Mouse (Mus musculus): ENCODE data around the gene Mcrip2.

- TF ChIP-seq POLR2A (IDR thresholded peaks at IDR 0.05; ENCODE audit: borderline replicate concordance, control insufficient read depth, low read depth, low read length) (no peak), CTCF (IDR thresholded peaks at IDR 0.05; ENCODE audit: control insufficient read depth, insufficient read depth, low read length) (peak; percentile 18; the same call in 1 of the 2 replicates)
These were observed 6.2 kb upstream of the Mcrip2 start, which contains the start of gene Mettl26 for GRCm38 (mm10) chr17:25874721-25875170.
